Mouse (Mus musculus): ENCODE data around the gene Trio.

DNA sequence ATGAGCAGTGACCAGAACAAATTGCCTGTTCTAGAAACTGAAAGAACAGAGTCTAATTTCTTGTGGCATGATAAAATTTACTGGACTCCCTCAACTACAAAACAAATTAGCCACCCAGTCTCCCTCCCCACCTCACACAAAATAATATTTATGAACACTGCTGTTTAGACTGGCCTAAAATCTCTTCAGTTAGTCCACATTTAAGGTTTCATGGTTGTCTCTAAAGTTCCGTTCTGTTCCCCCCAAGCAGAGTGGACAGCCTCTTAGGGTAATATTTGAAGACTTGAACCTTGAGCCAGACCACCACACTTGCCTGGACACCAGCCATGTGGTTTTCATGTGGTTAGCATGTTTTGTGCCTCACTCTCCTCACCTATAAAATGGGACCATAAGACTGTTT, 342.4 kb downstream of the Trio start:
- TF ChIP-seq GATA1 (IDR thresholded peaks at IDR 0.05; ENCODE audit: low read length), result no peak
- TF ChIP-seq TAL1 (IDR thresholded peaks at IDR 0.05; ENCODE audit: low read length), result no peak
